Mouse (Mus musculus) E14TG2a.4 (cell line): Measurements from ENCODE around the gene Cntn6.

ENCODE experiments used
- H3K27me3 ChIP-seq: 2 replicates; pipeline ENCODE4 v1.6.1; 2014; ENCODE audit warnings: low read length, control low read depth; ENCODE audit not compliant: insufficient read depth
- H3K36me3 ChIP-seq: 2 replicates; pipeline ENCODE4 v1.6.1; 2014; ENCODE audit warnings: low read length, control low read depth; ENCODE audit not compliant: insufficient read depth
- H3K4me1 ChIP-seq: replicated peaks from 2 replicates; pipeline ENCODE4 v1.6.1; 2014; ENCODE audit warnings: low read depth, low read length, control low read depth
- H3K4me3 ChIP-seq: replicated peaks from 2 replicates; pipeline ENCODE4 v1.5.1; 2014; ENCODE audit warnings: mild to moderate bottlenecking, low read length
- H3K9me3 ChIP-seq: 2 replicates; pipeline ENCODE4 v1.6.1; 2014; ENCODE audit warnings: low read length, control low read depth
- CTCF ChIP-seq: conservative IDR thresholded peaks from 2 replicates; pipeline ENCODE4 v1.5.1; 2014; ENCODE audit warnings: low read length
- NANOG ChIP-seq: IDR thresholded peaks from 2 replicates; pipeline ENCODE4 v1.6.1; 2014; ENCODE audit warnings: borderline replicate concordance, low read length, mixed read lengths
- POU5F1 ChIP-seq: IDR thresholded peaks from 2 replicates; pipeline ENCODE4 v1.6.1; 2014; ENCODE audit warnings: low read length, borderline replicate concordance

The Cntn6 gene

DNA sequence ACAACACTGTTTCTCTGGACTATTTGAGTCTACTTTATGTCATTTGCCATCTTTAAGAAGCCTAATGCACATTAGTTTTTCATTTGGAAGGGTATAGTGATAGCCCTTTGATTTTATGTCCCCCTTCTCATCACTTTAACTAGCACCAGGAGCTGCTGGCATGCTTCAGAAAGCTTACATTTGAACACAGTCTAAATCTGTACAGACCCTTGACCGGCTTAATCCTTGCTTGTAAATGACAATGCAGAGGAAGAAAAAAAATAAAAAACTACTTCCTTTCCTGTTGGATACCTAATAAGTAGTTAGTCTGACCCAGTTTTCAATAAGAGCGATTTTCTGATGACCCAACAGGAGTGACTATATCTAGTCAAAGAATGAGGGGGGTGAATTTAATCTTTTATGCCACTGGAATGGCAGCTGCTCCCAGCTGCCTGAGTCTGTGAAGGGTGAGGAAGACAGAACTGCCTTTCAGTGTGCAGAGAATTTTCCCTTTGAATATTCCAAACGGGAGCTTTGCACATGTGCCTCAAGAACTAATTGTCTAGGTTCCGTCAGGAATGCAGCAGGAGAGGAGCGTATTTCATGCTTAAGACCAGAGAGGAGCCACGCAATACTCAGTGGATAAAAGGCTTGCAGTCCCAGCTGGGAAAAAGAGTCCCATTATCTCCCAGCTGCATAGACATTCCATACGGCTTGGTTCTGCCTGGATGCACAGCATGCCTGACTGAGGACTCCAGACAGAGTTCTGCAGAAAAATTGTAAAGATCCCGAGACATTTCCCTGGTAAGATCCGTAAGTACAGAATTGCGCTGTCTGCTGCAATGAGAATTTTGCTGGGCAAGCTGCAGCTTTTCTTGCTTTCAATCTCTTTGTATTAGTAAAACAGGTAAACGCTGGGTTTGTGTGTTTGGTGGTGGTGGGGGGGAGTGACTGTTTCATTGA is at the start of gene Cntn6:
Cntn6 (plus strand) TSS at position 301 of the 942 bp plus-strand sequence.
- no peaks in the 10 kb centered on the region for H3K4me1 ChIP-seq

DNA sequence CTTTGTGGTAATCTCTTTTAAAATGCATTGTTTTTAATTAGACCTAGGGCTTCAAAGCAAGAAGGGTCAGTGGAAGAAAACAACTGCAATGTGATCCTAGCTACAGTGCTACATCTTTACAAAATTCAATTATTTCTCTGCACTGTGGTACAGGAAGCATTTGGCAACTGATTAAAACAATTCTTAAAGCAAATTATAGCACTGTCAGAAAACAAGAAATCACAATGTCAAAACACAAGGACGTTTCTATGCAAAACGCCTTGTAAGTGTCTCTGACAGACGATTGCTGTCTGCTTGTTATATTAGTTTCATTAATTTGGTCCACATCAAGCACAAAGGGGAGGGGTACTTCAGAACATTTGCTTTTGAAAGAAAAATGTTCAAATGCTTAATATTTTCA is 48.9 kb upstream of the Cntn6 start:
- no peaks in the 10 kb centered on the region for H3K27me3 ChIP-seq
- H3K4me1 ChIP-seq, result no peaks in the 10 kb centered on the region
- no peaks in the 10 kb centered on the region for H3K36me3 ChIP-seq
- TF ChIP-seq CTCF (no peak), NANOG (no peak), POU5F1 (no peak)
- no peaks in the 10 kb centered on the region for H3K9me3 ChIP-seq
- H3K4me3 ChIP-seq, result no peak overlapping the region

More for the DNA sequence above, at the start of gene Cntn6:
- no peaks in the 10 kb centered on the region for H3K9me3 ChIP-seq
- no peak within 1 kb of the TSS for H3K4me3 ChIP-seq
- no peak for TF ChIP-seq CTCF
- TF ChIP-seq POU5F1, result no peak
- no peak for TF ChIP-seq NANOG
- H3K27me3 ChIP-seq, result no peaks in the 10 kb centered on the region
- H3K36me3 ChIP-seq, result no peaks in the 10 kb centered on the region

DNA sequence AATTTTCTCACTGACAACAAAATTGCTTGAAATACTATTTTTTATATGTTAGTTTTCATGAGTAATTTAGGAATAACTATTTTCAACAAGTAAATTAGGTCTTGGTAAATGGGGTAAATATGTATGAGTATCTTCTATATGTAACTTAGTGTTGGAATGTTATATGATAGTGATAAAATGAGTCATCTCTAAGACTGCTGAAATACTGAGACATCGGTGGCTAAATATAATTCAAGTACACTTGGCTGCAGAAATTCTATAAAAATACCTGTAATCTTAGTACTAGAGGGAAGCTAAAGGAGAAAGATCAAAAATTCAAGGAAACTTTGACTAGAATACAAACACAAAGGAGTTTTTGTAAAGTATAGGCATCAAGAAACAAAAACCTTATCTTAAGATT is 21.9 kb upstream of the Cntn6 start:
- Histone ChIP-seq H3K27me3 (no peaks in the 10 kb centered on the region), H3K36me3 (no peaks in the 10 kb centered on the region), H3K4me1 (no peaks in the 10 kb centered on the region), H3K9me3 (no peaks in the 10 kb centered on the region), H3K4me3 (no peak overlapping the region)
- TF ChIP-seq NANOG, result no peak
- no peak for TF ChIP-seq CTCF
- no peak for TF ChIP-seq POU5F1

DNA sequence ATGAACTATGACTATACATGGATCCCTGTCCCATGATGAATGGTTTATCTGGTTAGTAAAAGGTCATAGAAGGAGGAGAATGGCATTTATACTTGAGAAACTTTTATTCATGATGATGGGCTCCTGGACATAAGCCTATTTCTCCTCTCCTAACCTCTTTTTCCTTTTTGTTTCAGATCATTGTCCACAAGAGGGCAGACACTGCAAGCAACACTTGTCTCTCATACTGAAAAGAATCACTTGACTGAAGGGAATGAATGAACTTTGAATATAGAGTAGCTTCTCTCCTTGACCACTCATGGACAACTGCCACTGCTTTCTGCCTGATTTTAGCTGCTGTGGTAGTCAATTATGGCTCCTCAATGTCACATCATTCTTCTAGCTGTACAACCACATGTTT is 13.3 kb upstream of the Cntn6 start:
- TF ChIP-seq CTCF, result no peak
- no peak for TF ChIP-seq POU5F1
- no peak for TF ChIP-seq NANOG
- H3K4me1 ChIP-seq, result no peaks in the 10 kb centered on the region
- H3K27me3 ChIP-seq, result no peaks in the 10 kb centered on the region
- H3K4me3 ChIP-seq, result no peak overlapping the region
- no peaks in the 10 kb centered on the region for H3K9me3 ChIP-seq
- H3K36me3 ChIP-seq, result no peaks in the 10 kb centered on the region

DNA sequence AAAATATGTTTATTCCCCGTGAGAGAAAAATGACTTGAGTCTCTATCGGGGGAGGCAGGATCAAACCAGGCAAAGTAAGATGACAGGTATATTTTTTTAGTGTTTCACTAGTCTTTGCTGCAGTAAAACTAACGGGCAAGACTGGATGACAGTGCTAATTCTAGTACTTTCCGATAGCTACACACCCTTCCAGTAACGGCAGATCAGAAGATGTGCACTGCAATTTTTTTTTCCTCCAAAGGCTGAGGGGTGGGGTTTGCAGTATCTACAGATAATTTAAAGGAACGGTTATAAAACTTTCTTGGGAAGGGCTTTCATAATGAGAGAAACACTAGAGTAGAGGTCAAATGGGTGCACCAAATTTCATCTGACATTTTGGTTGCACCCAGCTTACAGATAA is 869 bp downstream of the Cntn6 start:
- Histone ChIP-seq H3K4me3 (no peak overlapping the region), H3K9me3 (no peaks in the 10 kb centered on the region), H3K36me3 (no peaks in the 10 kb centered on the region), H3K4me1 (no peaks in the 10 kb centered on the region), H3K27me3 (no peaks in the 10 kb centered on the region)
- TF ChIP-seq POU5F1 (no peak), NANOG (no peak), CTCF (no peak)

DNA sequence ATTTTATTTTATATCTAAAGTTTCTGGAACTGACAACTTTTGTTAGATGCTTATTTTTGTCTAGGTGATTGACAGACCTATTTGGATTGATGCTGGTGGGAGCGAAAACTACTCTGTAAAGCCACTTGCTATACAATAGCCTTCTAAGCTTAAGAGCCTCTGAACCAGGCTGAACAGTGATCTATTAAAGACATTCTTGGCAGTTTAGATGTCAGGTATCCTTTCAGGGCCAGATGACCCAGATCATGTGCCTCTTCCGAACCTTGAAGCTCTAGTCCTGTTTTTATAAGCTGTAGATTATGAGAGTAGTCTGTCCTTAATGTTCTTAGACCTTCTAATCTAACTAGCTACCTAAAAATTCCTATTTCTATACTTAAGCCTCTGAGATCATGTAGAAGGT is 3.2 kb downstream of the Cntn6 start:
- no peaks in the 10 kb centered on the region for H3K4me1 ChIP-seq
- no peaks in the 10 kb centered on the region for H3K9me3 ChIP-seq
- TF ChIP-seq POU5F1 (no peak), NANOG (no peak), CTCF (no peak)
- no peaks in the 10 kb centered on the region for H3K36me3 ChIP-seq
- no peaks in the 10 kb centered on the region for H3K27me3 ChIP-seq
- H3K4me3 ChIP-seq, result no peak overlapping the region

DNA sequence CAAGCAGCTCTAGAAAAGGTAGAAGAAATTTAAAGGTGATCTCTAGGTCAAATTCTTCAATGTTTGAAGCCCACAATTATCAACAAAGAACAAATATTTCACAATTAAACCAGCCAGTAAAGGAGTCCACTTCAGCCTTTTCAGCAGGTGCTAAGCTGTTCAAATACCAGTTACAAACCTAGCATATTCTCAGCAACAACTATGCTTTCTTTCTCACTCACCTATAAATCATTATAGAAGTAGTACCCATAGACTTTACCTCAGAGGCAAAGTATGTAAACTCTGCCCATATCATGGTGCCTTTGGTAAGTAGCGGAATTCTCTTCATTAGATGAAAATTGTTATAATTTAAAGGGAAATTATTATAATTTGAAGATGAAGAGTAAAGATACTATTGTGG is 71.4 kb downstream of the Cntn6 start:
- H3K9me3 ChIP-seq, result no peaks in the 10 kb centered on the region
- H3K4me1 ChIP-seq, result no peaks in the 10 kb centered on the region
- no peak overlapping the region for H3K4me3 ChIP-seq
- no peaks in the 10 kb centered on the region for H3K36me3 ChIP-seq
- no peaks in the 10 kb centered on the region for H3K27me3 ChIP-seq
- TF ChIP-seq POU5F1 (no peak), NANOG (no peak), CTCF (no peak)

DNA sequence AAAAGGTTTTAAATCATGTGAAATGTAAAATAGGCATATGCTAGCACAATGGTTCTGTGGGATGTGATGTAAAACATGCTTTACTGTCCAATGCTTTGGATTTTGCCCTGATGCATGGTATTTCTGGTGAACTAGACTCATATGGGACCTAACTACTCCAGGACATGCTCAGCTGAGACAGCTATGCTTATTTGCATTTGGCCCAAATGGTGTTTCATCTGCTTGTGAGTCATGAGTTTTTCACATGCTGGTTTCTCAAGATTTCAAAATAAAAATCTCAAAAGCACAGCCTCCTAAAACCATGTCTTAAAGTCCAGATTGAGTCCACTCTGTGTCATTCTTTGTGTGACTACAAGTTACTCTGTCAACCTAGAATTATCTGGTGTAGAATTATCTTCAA is 77.0 kb downstream of the Cntn6 start:
- Histone ChIP-seq H3K9me3 (no peaks in the 10 kb centered on the region), H3K27me3 (no peaks in the 10 kb centered on the region), H3K4me3 (no peak overlapping the region), H3K4me1 (no peaks in the 10 kb centered on the region), H3K36me3 (no peaks in the 10 kb centered on the region)
- TF ChIP-seq POU5F1 (no peak), CTCF (no peak), NANOG (no peak)

DNA sequence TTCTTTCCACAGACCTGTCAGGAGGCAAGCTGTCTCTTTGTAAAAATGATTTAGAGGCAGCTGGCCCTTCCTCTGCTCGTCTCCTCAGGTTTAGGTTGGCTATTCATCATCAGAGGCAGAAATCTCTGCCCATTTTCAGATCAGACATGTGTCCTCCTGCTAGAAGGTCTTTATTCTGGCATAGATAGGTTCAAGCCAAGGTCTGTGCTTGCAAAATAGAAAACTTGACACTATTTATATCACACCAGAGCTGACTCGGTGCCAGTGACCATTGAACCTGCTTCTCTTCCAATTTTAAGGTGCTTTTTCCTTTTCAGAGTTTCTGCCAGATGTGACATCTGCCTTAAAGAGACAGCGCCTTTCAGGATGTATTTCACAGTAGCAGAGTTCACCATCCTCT is 95.4 kb downstream of the Cntn6 start:
- H3K9me3 ChIP-seq, result no peaks in the 10 kb centered on the region
- H3K4me1 ChIP-seq, result no peaks in the 10 kb centered on the region
- H3K36me3 ChIP-seq, result no peaks in the 10 kb centered on the region
- TF ChIP-seq CTCF (no peak), POU5F1 (no peak), NANOG (no peak)
- H3K4me3 ChIP-seq, result no peak overlapping the region
- no peaks in the 10 kb centered on the region for H3K27me3 ChIP-seq
